Mouse (Mus musculus): ENCODE data around the gene Sco2. TPM values are rescaled to one million over a fixed set of nuclear protein-coding genes. Genes with fewer than 3 reads are reported as not detected.

The Sco2 gene
- total RNA-seq, 2 experiments from 2014 or later = 23.0 to 24.2 TPM

- DNase-seq (ENCODE audit: low spot score) = no peak
- intact Hi-C loops (cut with DNase I) = loop anchor here (5.0 kb wide), 1 partner anchor 92 kb away; no protein-coding TSS in a partner anchor
Observed at GRCm38 (mm10) chr15:89374801-89375534, 1.3 kb upstream of the Sco2 start.

GRCm38 (mm10) chr15:89374340-89374739 lies 694 bp upstream of the Sco2 start:
- DNase-seq (ENCODE audit: low spot score) = no peak
- intact Hi-C loops (cut with DNase I) = loop anchor here (5.0 kb wide), 1 partner anchor 93 kb away; no protein-coding TSS in a partner anchor

- intact Hi-C loops (cut with DNase I) = loop anchor here (5.0 kb wide), 1 partner anchor 94 kb away; no protein-coding TSS in a partner anchor
- DNase-seq (ENCODE audit: low spot score) = peak; percentile 71
Observed at GRCm38 (mm10) chr15:89373027-89373761, 452 bp downstream of the Sco2 start.

- intact Hi-C loops (cut with DNase I) = loop anchor here (5.0 kb wide), 1 partner anchor 95 kb away; no protein-coding TSS in a partner anchor
- no peak for DNase-seq (ENCODE audit: low spot score)
Observed at GRCm38 (mm10) chr15:89372536-89372935, 1.1 kb downstream of the Sco2 start.

GRCm38 (mm10) chr15:89372068-89372467 lies 1.6 kb downstream of the Sco2 start:
- no peak for DNase-seq (ENCODE audit: low spot score)
- intact Hi-C loops (cut with DNase I) = loop anchor here (5.0 kb wide), 1 partner anchor 95 kb away; no protein-coding TSS in a partner anchor

GRCm38 (mm10) chr15:89365141-89365551 lies 8.5 kb downstream of the Sco2 start:
- DNase-seq (ENCODE audit: low spot score) = no peak
- intact Hi-C loops (cut with DNase I) = no loop called here

- intact Hi-C loops (cut with DNase I) = no loop called here
- no peak for DNase-seq (ENCODE audit: low spot score)
Observed at GRCm38 (mm10) chr15:89363051-89363450, 10.6 kb downstream of the Sco2 start.

GRCm38 (mm10) chr15:89358784-89359183 lies 14.9 kb downstream of the Sco2 start:
- no peak for DNase-seq (ENCODE audit: low spot score)
- intact Hi-C loops (cut with DNase I) = no loop called here

- no peak for DNase-seq (ENCODE audit: low spot score)
- intact Hi-C loops (cut with DNase I) = loop anchor here (2.0 kb wide), 1 partner anchor 14 kb away; no protein-coding TSS in a partner anchor
Observed at GRCm38 (mm10) chr15:89356372-89356771, 17.3 kb downstream of the Sco2 start.

- DNase-seq (ENCODE audit: low spot score) = peak; percentile 90
- intact Hi-C loops (cut with DNase I) = loop anchor here (2.0 kb wide), 2 partner anchors 15 to 41 kb away; partner anchors contain the start of gene Sbf1
Observed at GRCm38 (mm10) chr15:89355241-89356187, 18.1 kb downstream of the Sco2 start, which contains the start of the genes Lmf2 and Ncaph2. TSS of gene Lmf2 (minus strand) at chr15:89355659. TSS of gene Ncaph2 (plus strand) at chr15:89355719.

GRCm38 (mm10) chr15:89354455-89354854 lies 19.2 kb downstream of the Sco2 start:
- intact Hi-C loops (cut with DNase I) = loop anchor here (2.0 kb wide), 1 partner anchor 40 kb away; the partner anchor contains the start of gene Sbf1
- DNase-seq (ENCODE audit: low spot score) = no peak

- DNase-seq (ENCODE audit: low spot score) = no peak
- intact Hi-C loops (cut with DNase I) = loop anchor here (2.0 kb wide), 1 partner anchor 39 kb away; the partner anchor contains the start of gene Sbf1
Observed at GRCm38 (mm10) chr15:89353837-89354236, 19.8 kb downstream of the Sco2 start.

- DNase-seq (ENCODE audit: low spot score) = no peak
- intact Hi-C loops (cut with DNase I) = no loop called here
Observed at GRCm38 (mm10) chr15:89352795-89353194, 20.9 kb downstream of the Sco2 start.

- no peak for DNase-seq (ENCODE audit: low spot score)
- intact Hi-C loops (cut with DNase I) = no loop called here
Observed at GRCm38 (mm10) chr15:89352054-89352453, 21.6 kb downstream of the Sco2 start.

GRCm38 (mm10) chr15:89351302-89351701 lies 22.3 kb downstream of the Sco2 start:
- intact Hi-C loops (cut with DNase I) = no loop called here
- DNase-seq (ENCODE audit: low spot score) = no peak

GRCm38 (mm10) chr15:89350447-89350846 lies 23.2 kb downstream of the Sco2 start:
- DNase-seq (ENCODE audit: low spot score) = no peak
- intact Hi-C loops (cut with DNase I) = no loop called here

GRCm38 (mm10) chr15:89343325-89343724 lies 30.3 kb downstream of the Sco2 start:
- no peak for DNase-seq (ENCODE audit: low spot score)
- intact Hi-C loops (cut with DNase I) = loop anchor here (5.0 kb wide), 1 partner anchor 184 kb away; no protein-coding TSS in a partner anchor

GRCm38 (mm10) chr15:89341678-89342077 lies 32.0 kb downstream of the Sco2 start:
- DNase-seq (ENCODE audit: low spot score) = no peak
- intact Hi-C loops (cut with DNase I) = loop anchor here (5.0 kb wide), 1 partner anchor 186 kb away; no protein-coding TSS in a partner anchor

GRCm38 (mm10) chr15:89340136-89340535 lies 33.5 kb downstream of the Sco2 start:
- intact Hi-C loops (cut with DNase I) = loop anchor here (5.0 kb wide), 1 partner anchor 187 kb away; no protein-coding TSS in a partner anchor
- DNase-seq (ENCODE audit: low spot score) = no peak
